Mouse (Mus musculus): ENCODE results near the gene Omg. TPM values are rescaled to one million over a fixed set of nuclear protein-coding genes. Genes with fewer than 3 reads are reported as not detected.

Omg gene
- polyA plus RNA-seq, 1 experiment from 2014 or later, result 0.42 TPM

- Histone ChIP-seq H3K36me3 (peaks cover 30% of the 10 kb centered on the region), H3K4me1 (peaks cover 14% of the 10 kb centered on the region), H3K9ac (no peak overlapping the region), H3K27ac (0 out of 2 replicates have a peak overlapping the region, but pooled peaks have one; percentile 11), H3K27me3 (no peaks in the 10 kb centered on the region), H3K4me2 (no peak overlapping the region), H3K4me3 (replicated peaks) (no peak overlapping the region), H3K9me3 (replicated peaks) (no peaks in the 10 kb centered on the region)
- 91% methylated on average over 5 of the region's 5 CpGs for WGBS
- no peak for ATAC-seq (replicated peaks; ENCODE audit: low FRiP score)
Observed at GRCm38 (mm10) chr11:79527739-79528384, 24.0 kb upstream of the Omg start.

GRCm38 (mm10) chr11:79527015-79527738, 23.3 kb upstream of the Omg start:
- peaks cover 14% of the 10 kb centered on the region for H3K4me1 ChIP-seq
- 76% methylated on average over 15 of the region's 15 CpGs for whole genome bisulfite sequencing
- no peak for ATAC-seq (replicated peaks; ENCODE audit: low FRiP score)
- H3K9me3 ChIP-seq (replicated peaks), result no peaks in the 10 kb centered on the region
- H3K4me3 ChIP-seq (replicated peaks), result no peak overlapping the region
- no peaks in the 10 kb centered on the region for H3K27me3 ChIP-seq
- peaks cover 30% of the 10 kb centered on the region for H3K36me3 ChIP-seq
- no peak overlapping the region for H3K9ac ChIP-seq
- no peak overlapping the region for H3K4me2 ChIP-seq
- 0 out of 2 replicates have a peak overlapping the region, but pooled peaks have one; percentile 11 for H3K27ac ChIP-seq

GRCm38 (mm10) chr11:79526549-79526948, 22.7 kb upstream of the Omg start:
- H3K4me1 ChIP-seq, result peaks cover 14% of the 10 kb centered on the region
- no peaks in the 10 kb centered on the region for H3K9me3 ChIP-seq (replicated peaks)
- no peaks in the 10 kb centered on the region for H3K27me3 ChIP-seq
- WGBS, result 90% methylated on average over 3 of the region's 3 CpGs
- no peak for ATAC-seq (replicated peaks; ENCODE audit: low FRiP score)
- no peak overlapping the region for H3K9ac ChIP-seq
- H3K36me3 ChIP-seq, result peaks cover 28% of the 10 kb centered on the region
- no peak overlapping the region for H3K4me3 ChIP-seq (replicated peaks)
- no peak overlapping the region for H3K4me2 ChIP-seq
- no peak overlapping the region for H3K27ac ChIP-seq

GRCm38 (mm10) chr11:79524310-79524575, 20.4 kb upstream of the Omg start:
- H3K36me3 ChIP-seq, result peaks cover 17% of the 10 kb centered on the region
- no peak for ATAC-seq (replicated peaks; ENCODE audit: low FRiP score)
- H3K27ac ChIP-seq, result peak overlapping the region; percentile 43; the same call in 1 of the 2 replicates
- no peak overlapping the region for H3K4me2 ChIP-seq
- H3K4me1 ChIP-seq, result peaks cover 14% of the 10 kb centered on the region
- WGBS, result 43% methylated on average over 1 of the region's 1 CpGs
- H3K9me3 ChIP-seq (replicated peaks), result no peaks in the 10 kb centered on the region
- no peak overlapping the region for H3K9ac ChIP-seq
- H3K27me3 ChIP-seq, result no peaks in the 10 kb centered on the region
- no peak overlapping the region for H3K4me3 ChIP-seq (replicated peaks)

GRCm38 (mm10) chr11:79523560-79524309, 19.9 kb upstream of the Omg start, which contains the start of gene Evi2b:
Gene Evi2b (minus strand): TSS chr11:79523762.
- no peak for ATAC-seq (replicated peaks; ENCODE audit: low FRiP score)
- H3K4me3 ChIP-seq (replicated peaks), result no peak within 1 kb of the TSS
- H3K27me3 ChIP-seq, result no peaks in the 10 kb centered on the region
- peaks cover 14% of the 10 kb centered on the region for H3K4me1 ChIP-seq
- H3K9ac ChIP-seq, result no peak within 1 kb of the TSS
- WGBS, result 41% methylated on average over 10 of the region's 10 CpGs
- H3K4me2 ChIP-seq, result no peak within 1 kb of the TSS
- peak within 1 kb of the TSS; percentile 43; the same call in 1 of the 2 replicates for H3K27ac ChIP-seq
- peaks cover 14% of the 10 kb centered on the region for H3K36me3 ChIP-seq
- H3K9me3 ChIP-seq (replicated peaks), result no peaks in the 10 kb centered on the region

GRCm38 (mm10) chr11:79522944-79523343, 19.1 kb upstream of the Omg start:
- no peak for ATAC-seq (replicated peaks; ENCODE audit: low FRiP score)
- Histone ChIP-seq H3K4me1 (peaks cover 14% of the 10 kb centered on the region), H3K9ac (no peak overlapping the region), H3K36me3 (peaks cover 9% of the 10 kb centered on the region; the same call in 1 of the 2 replicates), H3K27ac (no peak overlapping the region), H3K27me3 (no peaks in the 10 kb centered on the region), H3K4me2 (no peak overlapping the region), H3K4me3 (replicated peaks) (no peak overlapping the region), H3K9me3 (replicated peaks) (no peaks in the 10 kb centered on the region)
- 73% methylated on average over 1 of the region's 1 CpGs for WGBS

GRCm38 (mm10) chr11:79521930-79522329, 18.0 kb upstream of the Omg start:
- no peak for ATAC-seq (replicated peaks; ENCODE audit: low FRiP score)
- peaks cover 14% of the 10 kb centered on the region for H3K4me1 ChIP-seq
- H3K4me2 ChIP-seq, result no peak overlapping the region
- no peak overlapping the region for H3K9ac ChIP-seq
- no peaks in the 10 kb centered on the region for H3K27me3 ChIP-seq
- H3K4me3 ChIP-seq (replicated peaks), result no peak overlapping the region
- H3K36me3 ChIP-seq, result 0 out of 2 replicates have a peak, but pooled peaks cover 4% of the 10 kb centered on the region
- H3K9me3 ChIP-seq (replicated peaks), result no peaks in the 10 kb centered on the region
- no peak overlapping the region for H3K27ac ChIP-seq

- no peak overlapping the region for H3K4me2 ChIP-seq
- H3K27ac ChIP-seq, result no peak overlapping the region
- no peak overlapping the region for H3K9ac ChIP-seq
- no peaks in the 10 kb centered on the region for H3K27me3 ChIP-seq
- no peaks in the 10 kb centered on the region for H3K9me3 ChIP-seq (replicated peaks)
- no peaks in the 10 kb centered on the region for H3K36me3 ChIP-seq
- H3K4me1 ChIP-seq, result peaks cover 14% of the 10 kb centered on the region
- H3K4me3 ChIP-seq (replicated peaks), result no peak overlapping the region
- no peak for ATAC-seq (replicated peaks; ENCODE audit: low FRiP score)
Observed at GRCm38 (mm10) chr11:79520772-79521171, 16.9 kb upstream of the Omg start.

GRCm38 (mm10) chr11:79519878-79520291, 16.0 kb upstream of the Omg start:
- Histone ChIP-seq H3K27ac (no peak overlapping the region), H3K9ac (no peak overlapping the region), H3K9me3 (replicated peaks) (no peaks in the 10 kb centered on the region), H3K27me3 (no peaks in the 10 kb centered on the region), H3K4me1 (peaks cover 11% of the 10 kb centered on the region), H3K36me3 (no peaks in the 10 kb centered on the region), H3K4me3 (replicated peaks) (no peak overlapping the region), H3K4me2 (no peak overlapping the region)
- WGBS, result 73% methylated on average over 1 of the region's 1 CpGs
- no peak for ATAC-seq (replicated peaks; ENCODE audit: low FRiP score)

GRCm38 (mm10) chr11:79519299-79519698, 15.4 kb upstream of the Omg start:
- Histone ChIP-seq H3K36me3 (no peaks in the 10 kb centered on the region), H3K9me3 (replicated peaks) (no peaks in the 10 kb centered on the region), H3K4me1 (peaks cover 9% of the 10 kb centered on the region), H3K4me3 (replicated peaks) (no peak overlapping the region), H3K27ac (no peak overlapping the region), H3K4me2 (no peak overlapping the region), H3K27me3 (no peaks in the 10 kb centered on the region), H3K9ac (no peak overlapping the region)
- WGBS, result 86% methylated on average over 6 of the region's 6 CpGs
- ATAC-seq (replicated peaks; ENCODE audit: low FRiP score), result no peak

- 96% methylated on average over 2 of the region's 2 CpGs for WGBS
Observed at GRCm38 (mm10) chr11:79515798-79516197, 11.9 kb upstream of the Omg start.

GRCm38 (mm10) chr11:79515331-79515730, 11.4 kb upstream of the Omg start:
- Histone ChIP-seq H3K4me3 (replicated peaks) (no peak overlapping the region), H3K36me3 (no peaks in the 10 kb centered on the region), H3K4me2 (no peak overlapping the region), H3K27ac (no peak overlapping the region), H3K4me1 (no peaks in the 10 kb centered on the region), H3K9ac (no peak overlapping the region), H3K27me3 (no peaks in the 10 kb centered on the region), H3K9me3 (replicated peaks) (no peaks in the 10 kb centered on the region)
- ATAC-seq (replicated peaks; ENCODE audit: low FRiP score), result no peak
- 60% methylated on average over 6 of the region's 6 CpGs for WGBS

More at GRCm38 (mm10) chr11:79515798-79516197, 11.9 kb upstream of the Omg start:
- no peaks in the 10 kb centered on the region for H3K9me3 ChIP-seq (replicated peaks)
- no peaks in the 10 kb centered on the region for H3K27me3 ChIP-seq
- no peak overlapping the region for H3K4me2 ChIP-seq
- H3K9ac ChIP-seq, result no peak overlapping the region
- no peaks in the 10 kb centered on the region for H3K36me3 ChIP-seq
- H3K27ac ChIP-seq, result no peak overlapping the region
- ATAC-seq (replicated peaks; ENCODE audit: low FRiP score), result no peak
- H3K4me1 ChIP-seq, result no peaks in the 10 kb centered on the region
- no peak overlapping the region for H3K4me3 ChIP-seq (replicated peaks)
